Mouse (Mus musculus) Patski (cell line): ENCODE data around the gene Stk38. TPM values are rescaled to one million over a fixed set of nuclear protein-coding genes. Genes with fewer than 3 reads are reported as not detected.
A peak's percentile ranks its signal among the peaks of the same experiment; 100 is the strongest.

ENCODE experiments used
- ATAC-seq: fragments of 100-300 bp; one replicate; pipeline ENCODE4 v1.8.0; 2021
- CTCF ChIA-PET: fragments of 350-600 bp; sonication (Branson Sonifier 250); formaldehyde crosslinking; loops from one replicate; lab custom pipeline; 2022; ENCODE audit warnings: inconsistent platforms; lab: Charles Lee
- POLR2A ChIA-PET: fragments of 350-600 bp; sonication (Branson Sonifier 250); formaldehyde crosslinking; loops from one replicate; lab custom pipeline; 2022; ENCODE audit warnings: antibody characterized with exemption, inconsistent platforms; lab: Charles Lee
- DNase-seq: peaks from one replicate; pipeline ENCODE4 v3.0.0-alpha.2; 2011; ENCODE audit warnings: low read depth, low spot score
- H3K27me3 ChIP-seq: fragments of 371-371 bp; one replicate; pipeline ENCODE4 v1.5.1; 2021
- CTCF ChIP-seq: fragments of 100-300 bp; IDR thresholded peaks from one replicate; pipeline ENCODE4 v1.5.1; 2021
- in situ Hi-C: fragments of 300-500 bp; cut with MboI; formaldehyde crosslinking; loops from 3 replicates; pipeline ENCODE4 v1.11.1; 2018; ENCODE audit warnings: low pct_unique_long_range_greater_than_20kb, mixed read lengths
- polyA plus RNA-seq: library from polyadenylated mRNA; unstranded; gene quantifications from one replicate; pipeline ENCODE4 v1.2.3, GENCODE M21; 2021

Stk38 gene
- polyA plus RNA-seq, 1 experiment from 2014 or later = 94.5 TPM

DNA sequence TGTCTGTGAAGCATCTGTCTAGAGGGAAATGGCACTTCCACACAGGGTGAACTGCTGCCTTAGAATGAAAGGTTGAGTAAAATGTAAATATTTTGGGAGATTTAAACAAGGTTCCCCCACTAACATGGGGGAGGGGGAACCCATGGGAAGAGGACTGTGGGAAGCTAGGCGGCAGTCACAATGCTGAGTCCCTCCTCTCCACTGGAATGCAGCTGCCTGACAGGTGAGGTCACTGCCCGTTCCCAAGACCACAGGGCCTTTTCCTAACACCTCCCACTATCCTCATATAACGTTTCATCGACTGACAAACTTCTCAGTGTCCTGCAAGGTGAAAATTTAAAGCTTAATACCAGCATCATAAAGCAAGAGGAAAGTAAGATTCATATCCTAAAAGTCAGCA is 25.2 kb downstream of the Stk38 start:
- ATAC-seq (no peak), DNase-seq (no peak)
- no peak for TF ChIP-seq CTCF
- ChIA-PET POLR2A (interaction anchor here (1.4 kb wide), 1 partner anchor 11 kb away, joined by 4 read pairs; no protein-coding TSS in a partner anchor), CTCF (interaction anchor here (0.7 to 3.1 kb wide), 4 partner anchors 9 to 113 kb away, joined by 3 to 8 read pairs (median 3); no protein-coding TSS in a partner anchor)
- H3K27me3 ChIP-seq = no peaks in the 10 kb centered on the region
- in situ Hi-C loops = no loop called here

DNA sequence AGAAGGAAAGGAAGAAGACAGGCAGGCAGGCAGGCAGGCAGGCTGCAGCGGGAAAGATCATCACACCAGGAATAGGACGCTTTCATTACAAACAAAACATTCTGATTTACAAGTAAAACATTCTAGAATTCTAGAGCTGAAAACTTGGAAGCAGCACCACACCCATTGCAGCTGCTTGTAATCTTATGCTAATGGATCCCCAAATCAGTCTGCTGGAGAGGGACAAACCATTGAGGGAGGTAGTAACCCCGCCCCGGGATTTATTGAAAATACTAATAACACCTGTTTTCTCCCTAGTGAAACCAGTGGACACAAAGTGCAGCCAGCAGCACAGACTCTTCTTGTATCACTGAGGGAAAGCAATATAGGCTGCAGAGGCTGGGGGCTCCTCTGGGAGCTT is 26.7 kb downstream of the Stk38 start:
- no peak for TF ChIP-seq CTCF
- in situ Hi-C loops = no loop called here
- ChIA-PET POLR2A (interaction anchor here (1.4 kb wide), 1 partner anchor 9 kb away, joined by 4 read pairs; no protein-coding TSS in a partner anchor), CTCF (interaction anchor here (1.5 kb wide), 1 partner anchor 10 kb away, joined by 3 read pairs; no protein-coding TSS in a partner anchor)
- DNase-seq (no peak), ATAC-seq (no peak)
- no peaks in the 10 kb centered on the region for H3K27me3 ChIP-seq

DNA sequence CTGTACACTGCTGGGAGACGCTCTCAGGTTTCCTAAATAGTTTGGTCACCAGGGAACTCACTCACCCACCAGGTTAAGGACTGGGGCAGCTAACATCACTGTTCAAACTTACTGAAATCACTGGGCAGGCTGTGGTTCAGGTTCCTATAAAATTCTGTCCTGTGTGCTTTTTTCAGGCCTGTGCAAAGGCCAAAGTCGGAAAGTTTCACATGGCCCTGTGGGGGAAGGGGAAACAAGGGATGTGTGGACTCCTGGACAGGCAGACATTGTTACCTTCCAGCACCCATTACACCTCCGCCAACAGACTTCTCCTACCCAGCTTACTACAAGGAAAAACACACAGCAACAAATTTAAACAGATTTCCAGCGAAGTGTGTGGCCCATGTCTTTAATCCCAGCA is 28.7 kb downstream of the Stk38 start:
- in situ Hi-C loops = no loop called here
- CTCF ChIA-PET = interaction anchor here (2.8 kb wide), 1 partner anchor 8 kb away, joined by 15 read pairs; no protein-coding TSS in a partner anchor
- POLR2A ChIA-PET = no interaction called here

DNA sequence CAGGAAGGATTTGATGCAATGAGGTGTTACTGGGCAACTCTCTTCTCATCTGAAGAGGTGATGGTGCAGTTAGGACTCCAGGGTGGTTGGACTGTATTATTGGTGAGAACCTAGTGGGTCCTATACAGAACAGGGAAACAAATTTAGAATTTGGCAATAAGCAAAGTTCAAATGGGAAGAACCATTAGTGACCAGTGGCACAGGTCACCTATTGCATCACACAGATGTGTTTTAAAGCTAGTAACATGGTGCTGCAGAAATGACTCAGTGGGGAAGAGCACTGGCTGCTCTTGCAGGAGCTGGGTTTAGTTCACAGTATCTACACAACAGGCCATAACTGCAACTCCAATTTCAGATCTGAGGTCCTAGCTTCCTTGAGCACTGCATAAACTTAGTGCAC is 37.7 kb downstream of the Stk38 start:
- TF ChIP-seq CTCF = no peak
- in situ Hi-C loops = no loop called here
- ChIA-PET CTCF (no interaction called here), POLR2A (no interaction called here)
- DNase-seq (no peak), ATAC-seq (no peak)
- no peaks in the 10 kb centered on the region for H3K27me3 ChIP-seq

More for the DNA sequence above, 28.7 kb downstream of the Stk38 start:
- DNase-seq (no peak), ATAC-seq (no peak)
- no peak for TF ChIP-seq CTCF
- H3K27me3 ChIP-seq = no peaks in the 10 kb centered on the region

DNA sequence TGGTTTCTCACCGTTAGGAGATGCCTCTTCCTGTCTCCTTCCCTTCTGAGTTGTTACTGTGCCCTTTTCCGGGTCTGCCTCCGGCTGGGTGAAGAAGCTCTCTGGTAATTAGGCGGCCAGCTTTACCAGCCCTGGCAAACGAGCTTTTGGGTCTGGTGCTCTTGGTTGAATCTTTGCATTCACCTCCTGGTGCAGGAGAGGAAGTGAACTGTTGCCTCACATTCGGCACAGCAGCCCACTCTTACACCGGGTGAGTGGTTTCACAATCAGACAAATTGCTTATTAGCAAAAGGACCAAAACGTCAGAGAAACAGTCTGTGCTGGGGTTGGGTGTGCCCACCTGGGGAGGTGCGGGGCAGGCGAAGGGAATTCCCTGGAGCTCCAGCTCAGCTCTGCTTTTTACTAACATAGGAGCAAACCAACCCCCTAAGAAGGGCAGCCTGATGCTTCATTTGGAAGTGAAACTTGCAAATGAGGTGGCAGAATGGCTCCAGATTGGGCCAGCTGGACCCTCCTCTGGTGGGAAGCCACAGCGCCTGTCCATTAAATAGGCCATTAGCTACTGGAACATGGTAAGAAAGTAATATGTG is 40.7 kb downstream of the Stk38 start:
- no peaks in the 10 kb centered on the region for H3K27me3 ChIP-seq
- no peak for TF ChIP-seq CTCF
- POLR2A ChIA-PET = interaction anchor here (0.6 kb wide), 1 partner anchor 65 kb away, joined by 3 read pairs; the partner anchor contains the start of gene Srsf3
- no peak for DNase-seq
- in situ Hi-C loops = no loop called here
- CTCF ChIA-PET = interaction anchor here (1.2 kb wide), 1 partner anchor 54 kb away, joined by 3 read pairs; no protein-coding TSS in a partner anchor
- no peak for ATAC-seq

DNA sequence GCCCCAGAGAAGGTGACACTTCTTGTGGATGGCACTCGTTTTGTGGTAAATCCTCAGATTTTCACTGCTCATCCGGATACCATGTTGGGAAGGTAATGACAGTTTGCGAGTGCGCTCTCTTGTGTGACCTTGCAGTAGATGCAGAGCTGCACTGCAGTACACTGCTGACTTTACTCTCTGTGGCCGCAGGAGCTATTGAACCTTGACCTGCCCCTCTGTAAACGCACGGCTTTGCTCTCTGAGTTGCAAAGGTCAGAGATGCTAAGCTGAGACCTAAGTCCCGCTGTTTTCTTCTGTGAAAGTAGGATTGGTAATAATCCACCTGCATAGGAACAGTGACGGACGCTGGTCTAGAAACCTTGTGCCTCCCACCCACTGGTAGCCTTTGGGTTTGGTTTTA is 46.2 kb downstream of the Stk38 start:
- POLR2A ChIA-PET = interaction anchor here (0.6 to 0.7 kb wide), 2 partner anchors 89 to 148 kb away, joined by 3 to 4 read pairs; no protein-coding TSS in a partner anchor
- DNase-seq = no peak
- no peak for ATAC-seq
- in situ Hi-C loops = no loop called here
- CTCF ChIA-PET = no interaction called here
- H3K27me3 ChIP-seq = no peaks in the 10 kb centered on the region
- TF ChIP-seq CTCF = no peak

DNA sequence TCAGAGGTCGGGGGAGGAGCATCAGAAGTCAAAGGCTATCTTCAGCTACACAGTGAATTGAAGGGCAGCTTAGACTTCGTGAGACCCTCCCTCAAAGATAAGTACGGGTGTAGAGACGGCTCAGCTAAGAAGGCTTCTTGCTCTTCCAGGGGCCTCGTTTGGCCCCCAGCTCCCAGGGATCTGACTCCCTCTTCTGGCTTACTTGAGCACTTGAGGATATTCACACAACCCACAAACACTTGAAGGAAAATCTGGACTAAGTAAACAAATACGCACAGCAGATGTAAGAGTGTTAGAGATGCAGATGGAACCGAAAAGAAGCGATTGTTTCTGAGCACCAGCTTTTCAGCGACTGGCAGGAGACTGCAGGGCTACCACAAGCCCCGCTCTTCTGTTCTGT is 47.2 kb downstream of the Stk38 start:
- in situ Hi-C loops = no loop called here
- DNase-seq = no peak
- ATAC-seq = no peak
- TF ChIP-seq CTCF = no peak
- H3K27me3 ChIP-seq = no peaks in the 10 kb centered on the region
- POLR2A ChIA-PET = interaction anchor here (0.7 kb wide), 1 partner anchor 90 kb away, joined by 3 read pairs; no protein-coding TSS in a partner anchor
- CTCF ChIA-PET = no interaction called here

DNA sequence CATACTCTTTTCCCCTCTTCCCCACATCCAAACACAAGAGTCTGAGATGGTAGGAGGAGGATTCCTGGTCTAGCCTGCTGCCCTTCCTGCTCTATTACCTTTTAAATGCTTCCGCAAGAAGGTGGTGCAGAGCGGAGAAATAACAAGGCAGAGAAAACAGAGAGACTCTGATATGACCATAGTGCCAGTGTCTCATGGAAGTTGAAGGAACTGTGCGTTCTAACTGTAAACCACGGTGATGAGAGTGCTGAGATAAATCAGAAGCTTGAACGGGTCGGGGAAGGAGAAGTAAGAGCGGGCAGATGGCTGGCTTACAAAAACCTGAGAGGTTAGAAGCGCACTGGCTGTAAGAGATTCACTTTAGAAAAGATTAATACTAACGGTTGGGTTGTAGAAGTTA is 53.4 kb downstream of the Stk38 start:
- H3K27me3 ChIP-seq = no peaks in the 10 kb centered on the region
- TF ChIP-seq CTCF = no peak
- in situ Hi-C loops = no loop called here
- ChIA-PET POLR2A (interaction anchor here (1.0 kb wide), 1 partner anchor 36 kb away, joined by 3 read pairs; no protein-coding TSS in a partner anchor), CTCF (interaction anchor here (1.5 kb wide), 1 partner anchor 17 kb away, joined by 6 read pairs; no protein-coding TSS in a partner anchor)
- DNase-seq (no peak), ATAC-seq (no peak)

DNA sequence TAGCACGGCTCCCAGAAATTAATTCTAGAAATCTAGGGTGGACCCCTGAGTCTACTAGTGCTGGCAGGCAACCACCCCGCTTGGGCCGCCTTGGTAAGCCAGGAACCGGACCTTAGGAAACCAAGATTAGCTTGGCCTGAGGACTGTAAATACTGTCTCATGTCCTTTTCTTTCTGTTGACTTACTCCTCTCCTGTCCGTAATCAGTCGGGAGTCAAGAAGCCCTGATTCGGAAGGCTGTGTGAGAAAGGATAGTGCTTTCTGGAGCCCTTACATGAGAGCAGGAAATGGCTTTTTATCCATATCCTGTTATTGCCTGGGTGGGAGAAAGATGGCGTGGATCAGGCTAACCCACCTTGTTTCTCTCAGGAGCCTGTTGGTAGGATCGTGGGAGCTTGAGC is 54.5 kb downstream of the Stk38 start:
- no peak for TF ChIP-seq CTCF
- DNase-seq = no peak
- no peak for ATAC-seq
- in situ Hi-C loops = no loop called here
- H3K27me3 ChIP-seq = no peaks in the 10 kb centered on the region
- CTCF ChIA-PET = interaction anchor here (0.7 to 1.0 kb wide), 2 partner anchors 34 to 73 kb away, joined by 3 read pairs; no protein-coding TSS in a partner anchor
- POLR2A ChIA-PET = interaction anchor here (1.0 kb wide), 1 partner anchor 17 kb away, joined by 4 read pairs; no protein-coding TSS in a partner anchor

DNA sequence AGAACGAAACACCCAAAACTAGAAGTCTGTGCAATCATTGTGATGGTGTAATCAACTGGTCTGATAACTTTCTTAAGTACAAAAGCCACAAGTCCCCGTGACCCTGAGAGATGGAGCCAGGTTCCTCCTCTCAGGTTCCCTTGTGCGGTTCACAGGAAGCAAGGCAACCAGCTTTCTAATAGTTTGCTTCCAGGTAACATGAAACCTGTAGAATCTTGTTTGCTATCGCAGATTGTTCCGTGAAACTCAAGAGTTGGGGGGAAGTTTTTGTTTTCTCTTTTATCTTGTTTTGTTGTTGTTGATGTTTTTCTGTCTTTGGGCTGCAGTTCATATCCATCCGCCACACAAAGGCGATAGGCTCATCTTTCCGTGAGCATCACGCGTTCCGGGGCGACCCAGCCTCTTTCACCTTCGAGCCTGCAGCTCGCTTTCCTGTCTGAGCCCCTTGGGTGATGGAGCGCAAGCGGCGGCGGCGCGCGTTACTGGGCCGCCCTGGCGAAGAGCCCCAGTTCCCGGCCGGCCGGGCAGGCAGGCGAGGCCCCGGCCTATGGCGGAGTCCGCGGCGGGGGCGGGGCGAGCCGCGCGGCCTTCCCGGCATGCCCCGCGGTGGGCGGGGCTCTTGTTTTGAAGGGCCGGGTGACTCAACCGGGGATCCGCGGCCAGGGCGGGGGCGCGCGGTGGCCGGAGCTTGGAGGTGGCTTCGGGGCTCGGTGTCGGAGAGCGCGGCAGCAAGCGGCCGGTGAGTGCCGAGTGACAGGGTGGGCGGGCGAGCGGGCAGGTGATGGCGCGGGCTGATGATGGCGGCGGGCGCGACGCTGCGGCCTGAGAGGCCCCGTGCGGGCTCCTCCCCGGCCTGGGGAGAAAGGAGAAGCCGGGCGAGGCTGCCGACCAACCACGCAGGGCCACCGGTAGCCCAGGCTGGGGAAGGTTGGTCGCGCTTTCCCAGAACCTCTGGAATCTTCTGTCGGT is 55.7 kb downstream of the Stk38 start, which contains the start of gene Kctd20:
Gene Kctd20, plus strand, starts transcription at position 120 of the 969 bp plus-strand sequence.
- POLR2A ChIA-PET = interaction anchor here (0.6 to 1.5 kb wide), 4 partner anchors 10 to 70 kb away, joined by 3 to 4 read pairs (median 4); no protein-coding TSS in a partner anchor
- ATAC-seq (peak; percentile 77), DNase-seq (peak; percentile 50)
- CTCF ChIA-PET = interaction anchor here (0.7 kb wide), 1 partner anchor 25 kb away, joined by 3 read pairs; no protein-coding TSS in a partner anchor
- in situ Hi-C loops = no loop called here
- no peaks in the 10 kb centered on the region for H3K27me3 ChIP-seq
- TF ChIP-seq CTCF = no peak
